Mouse (Mus musculus) spleen, postnatal 14 days (tissue): Measurements from ENCODE around the gene Defb5.
"Not testable (repeated sequence)": the region's sequence is repeated elsewhere in the genome, so short reads cannot be mapped to it uniquely, and the experiment has no call there.

ENCODE experiments used
- DNase-seq, 2 experiments: peaks; one replicate each; pipeline ENCODE4 v3.0.0; 2021 to 2022; ENCODE audit warnings: low spot score in 2 of 2

The Defb5 gene

DNA sequence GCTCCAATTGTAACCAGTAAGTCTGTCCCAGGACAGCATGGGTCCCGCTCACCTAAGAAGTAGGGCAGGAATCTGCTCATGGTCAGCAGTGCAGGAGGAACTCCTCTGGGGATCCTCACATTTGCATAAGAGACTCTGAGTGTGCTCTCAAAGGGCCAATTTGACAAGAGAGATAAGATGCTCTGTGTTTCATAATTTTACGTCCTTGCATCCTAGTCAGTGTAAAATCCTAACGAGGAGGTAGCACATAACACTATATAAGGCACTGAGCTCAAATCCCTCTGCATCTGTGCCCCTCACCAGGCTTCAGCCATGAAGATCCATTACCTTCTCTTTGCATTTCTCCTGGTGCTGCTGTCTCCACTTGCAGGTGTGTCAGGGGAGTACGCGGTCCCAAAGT is at the start of gene Defb5:
Gene Defb5 (plus strand): TSS at position 301 of the 400 bp plus-strand sequence.
- no peak for DNase-seq

DNA sequence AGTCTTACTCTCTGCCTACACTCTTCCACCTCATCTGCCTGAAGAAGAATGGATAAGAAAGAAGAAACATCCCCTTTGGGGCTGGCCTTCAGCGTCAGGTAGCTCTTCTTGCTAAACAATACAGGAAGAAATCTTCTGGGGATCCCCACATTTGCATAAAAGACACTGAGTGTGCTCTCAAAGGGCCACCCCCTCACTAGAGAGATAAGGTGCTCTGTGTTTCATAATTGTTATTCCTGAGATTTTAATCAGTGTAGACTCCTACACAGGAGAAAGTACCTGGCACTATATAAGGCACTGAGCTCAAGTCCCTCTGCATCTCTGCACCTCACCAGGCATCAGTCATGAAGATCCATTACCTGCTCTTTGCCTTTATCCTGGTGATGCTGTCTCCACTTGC is 22.2 kb upstream of the Defb5 start, which contains the start of gene Defb6:
Gene Defb6 (plus strand): TSS at position 318 of the 400 bp plus-strand sequence.
- no peak for DNase-seq

DNA sequence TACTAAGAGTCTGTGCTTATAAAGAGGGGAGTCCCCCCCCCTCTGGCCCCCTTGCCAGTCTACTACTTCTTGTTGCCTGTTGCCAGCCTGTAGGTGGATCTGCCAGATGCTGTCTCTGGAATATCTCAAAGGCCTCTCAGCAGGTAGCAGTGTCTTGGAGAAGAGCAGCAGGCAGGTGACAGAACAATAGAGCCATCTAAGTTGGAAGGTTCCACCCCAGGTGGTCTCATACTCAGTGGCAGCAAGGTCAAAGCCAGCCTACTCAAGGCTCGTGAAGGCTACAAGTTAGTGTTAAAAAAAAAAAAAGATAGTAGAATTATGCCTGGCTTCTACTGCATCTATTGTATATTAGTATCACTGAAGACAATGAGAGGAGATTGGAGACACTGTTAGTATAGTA is 9.3 kb upstream of the Defb5 start:
- DNase-seq = no peak

DNA sequence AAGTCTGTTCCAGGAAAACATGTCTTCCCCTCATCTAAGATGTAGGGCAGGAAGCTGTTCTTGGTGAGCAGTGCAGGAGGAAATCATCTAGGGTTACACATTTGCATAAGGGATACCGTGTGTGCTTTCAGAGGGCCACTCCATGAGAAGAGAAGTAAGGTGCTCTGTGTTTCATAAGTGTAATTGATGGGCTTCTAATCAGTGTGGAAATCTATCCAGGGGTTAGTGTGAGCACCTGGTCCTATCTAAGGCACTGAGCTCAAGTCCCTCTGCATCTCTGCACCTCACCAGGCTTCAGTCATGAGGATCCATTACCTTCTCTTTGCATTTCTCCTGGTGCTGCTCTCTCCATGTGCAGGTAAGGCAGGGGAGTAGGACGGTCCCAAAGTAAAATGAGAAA is 7.8 kb upstream of the Defb5 start, which contains the start of gene Defb46:
Gene Defb46 (plus strand): TSS at position 301 of the 400 bp plus-strand sequence.
- DNase-seq = no peak

DNA sequence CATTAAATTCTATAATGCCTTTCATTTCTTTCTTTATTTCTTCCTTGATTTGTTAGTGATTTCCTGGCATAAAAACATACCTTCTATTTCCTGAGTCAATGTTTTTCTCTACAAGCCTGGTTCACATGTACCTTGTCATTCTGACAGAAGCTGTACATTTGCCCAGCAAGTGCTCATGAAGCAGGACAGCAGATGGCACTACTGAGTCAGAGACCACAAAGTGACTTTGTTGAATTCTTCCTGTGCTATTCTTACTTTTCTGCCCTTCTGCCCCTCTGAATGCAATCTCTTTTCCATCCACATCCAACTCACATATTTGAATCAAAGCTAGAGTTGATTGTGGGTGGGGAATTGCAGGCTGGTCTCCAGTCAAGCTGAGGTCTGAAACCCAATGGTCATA is 10.8 kb downstream of the Defb5 start:
- DNase-seq = no peak

DNA sequence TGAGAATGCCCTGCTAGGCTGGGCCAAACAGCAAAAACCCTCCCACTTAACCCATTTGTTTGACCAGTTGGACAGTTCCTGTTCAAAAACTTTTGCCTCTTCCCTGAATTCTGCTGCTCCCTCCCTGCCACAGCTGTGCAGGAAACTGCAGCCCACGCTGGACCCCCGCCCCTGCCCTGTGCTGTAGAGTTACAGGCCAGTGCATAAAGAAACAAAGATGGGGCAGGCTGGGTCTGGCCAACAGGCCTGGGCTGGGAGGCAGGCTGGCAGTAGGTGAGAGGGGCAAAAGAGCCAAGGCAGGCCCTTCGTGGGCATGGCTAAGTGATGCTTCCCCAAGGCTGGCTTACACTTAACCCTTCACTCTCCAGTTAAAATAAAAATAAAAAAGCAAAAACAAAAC is 12.3 kb downstream of the Defb5 start:
- no peak for DNase-seq

DNA sequence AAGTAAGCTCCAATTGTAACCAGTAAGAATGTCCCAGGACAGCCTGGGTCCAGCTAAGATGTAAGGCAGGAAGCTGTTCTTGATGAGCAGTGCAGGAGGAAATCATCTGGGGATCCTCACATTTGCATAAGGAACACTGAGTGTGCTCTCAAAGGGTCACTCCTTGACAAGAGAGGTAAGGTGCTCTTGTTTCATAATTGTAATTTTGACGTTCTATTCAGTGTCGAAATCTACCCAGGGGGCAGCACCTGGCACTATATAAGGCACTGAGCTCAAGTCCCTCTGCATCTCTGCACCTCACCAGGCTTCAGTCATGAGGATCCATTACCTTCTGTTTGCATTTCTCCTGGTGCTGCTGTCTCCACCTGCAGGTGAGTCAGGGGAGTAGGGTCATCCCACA is 45.7 kb downstream of the Defb5 start, which contains the start of gene Defb3:
Gene Defb3 (plus strand): TSS at position 301 of the 400 bp plus-strand sequence.
- DNase-seq = not testable (repeated sequence)

DNA sequence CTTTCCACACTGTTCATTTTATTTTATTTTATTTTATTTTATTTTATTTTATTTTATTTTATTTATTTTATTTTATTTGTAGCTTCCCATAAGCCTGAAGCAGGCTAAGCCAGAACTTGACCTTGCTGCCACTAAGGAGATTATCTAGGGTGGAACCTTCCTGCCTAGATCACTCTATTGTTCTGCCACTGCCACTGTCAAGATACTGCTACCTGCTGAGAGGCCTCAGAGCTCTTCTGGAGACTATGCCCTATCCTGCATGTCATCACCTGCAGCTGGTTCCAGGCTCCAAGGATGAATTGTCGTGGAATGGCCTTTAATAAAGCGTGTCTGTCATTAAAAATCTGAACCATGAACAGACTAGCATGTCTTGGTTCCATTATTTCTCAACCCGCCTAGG is 51.0 kb downstream of the Defb5 start:
- not testable (repeated sequence) for DNase-seq
